Mouse (Mus musculus): ENCODE results near the gene Rnase9. TPM values are rescaled to one million over a fixed set of nuclear protein-coding genes. Genes with fewer than 3 reads are reported as not detected.

The Rnase9 gene
- polyA plus RNA-seq (2016; fragmentation: Nextera tagmentation; extraction: Ambion mirVana) = not detected in 2 replicates

GRCm38 (mm10) chr14:51041769-51042168, at the start of gene Rnase9:
Gene Rnase9, minus strand, starts transcription at chr14:51041869.
- H3K36me3 ChIP-seq = no peaks in the 10 kb centered on the region
- DNase-seq (ENCODE audit: low spot score) = no peak
- H3K9me3 ChIP-seq = no peaks in the 10 kb centered on the region
- no peaks in the 10 kb centered on the region for H3K27me3 ChIP-seq (ENCODE audit: insufficient read depth, poor library complexity, severe bottlenecking)
- 63% methylated on average over 6 of the region's 6 CpGs for WGBS
- H3K27ac ChIP-seq = no peak within 1 kb of the TSS
- H3K4me3 ChIP-seq = no peak within 1 kb of the TSS
- no peaks in the 10 kb centered on the region for H3K4me1 ChIP-seq (replicated peaks)

- DNase-seq (ENCODE audit: low spot score) = peak; percentile 87
- Histone ChIP-seq H3K27me3 (ENCODE audit: insufficient read depth, poor library complexity, severe bottlenecking) (peaks cover 5% of the 10 kb centered on the region; the same call in 1 of the 2 replicates), H3K27ac (peak overlapping the region; percentile 89), H3K36me3 (no peaks in the 10 kb centered on the region), H3K4me3 (peak overlapping the region; percentile 69), H3K9me3 (no peaks in the 10 kb centered on the region), H3K4me1 (replicated peaks) (peaks cover 4% of the 10 kb centered on the region; the same call in 1 of the 2 replicates)
- WGBS = under 1% methylated on average over 27 of the region's 27 CpGs
Measured at GRCm38 (mm10) chr14:51090077-51090781, 48.6 kb upstream of the Rnase9 start.

DNA sequence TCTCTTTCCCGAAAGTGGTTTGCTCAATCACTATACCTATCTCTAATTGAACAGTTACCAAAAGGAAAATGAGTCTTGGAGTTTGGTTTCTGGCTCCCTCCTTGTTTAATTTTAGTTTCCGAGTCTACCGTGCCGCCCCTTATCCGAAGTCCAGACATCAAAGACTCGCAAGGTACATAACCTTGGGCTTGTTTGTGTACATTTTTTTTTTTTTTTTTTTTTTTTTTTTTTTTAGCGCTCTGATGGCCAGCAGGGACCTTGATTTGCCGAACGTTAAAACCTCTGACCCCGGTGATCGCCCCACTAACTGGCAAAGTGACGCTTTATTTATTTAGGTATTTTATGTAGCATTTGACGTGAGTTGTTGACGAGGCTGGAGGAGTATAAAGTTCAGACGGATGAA, 48.0 kb upstream of the Rnase9 start:
- peaks cover 10% of the 10 kb centered on the region for H3K27me3 ChIP-seq (ENCODE audit: insufficient read depth, poor library complexity, severe bottlenecking)
- H3K27ac ChIP-seq = peak overlapping the region; percentile 89
- H3K36me3 ChIP-seq = no peaks in the 10 kb centered on the region
- under 1% methylated on average over 15 of the region's 15 CpGs for WGBS
- no peaks in the 10 kb centered on the region for H3K9me3 ChIP-seq
- H3K4me3 ChIP-seq = peak overlapping the region; percentile 69
- peaks cover 4% of the 10 kb centered on the region; the same call in 1 of the 2 replicates for H3K4me1 ChIP-seq (replicated peaks)
- DNase-seq (ENCODE audit: low spot score) = no peak

- under 1% methylated on average over 34 of the region's 34 CpGs for WGBS
- Histone ChIP-seq H3K36me3 (no peaks in the 10 kb centered on the region), H3K9me3 (no peaks in the 10 kb centered on the region), H3K4me1 (replicated peaks) (peaks cover 5% of the 10 kb centered on the region; the same call in 1 of the 2 replicates), H3K27ac (peak overlapping the region; percentile 89), H3K4me3 (peak overlapping the region; percentile 69), H3K27me3 (ENCODE audit: insufficient read depth, poor library complexity, severe bottlenecking) (peaks cover 15% of the 10 kb centered on the region)
- DNase-seq (ENCODE audit: low spot score) = peak; percentile 96
Measured at GRCm38 (mm10) chr14:51088970-51089673, 47.5 kb upstream of the Rnase9 start.

DNA sequence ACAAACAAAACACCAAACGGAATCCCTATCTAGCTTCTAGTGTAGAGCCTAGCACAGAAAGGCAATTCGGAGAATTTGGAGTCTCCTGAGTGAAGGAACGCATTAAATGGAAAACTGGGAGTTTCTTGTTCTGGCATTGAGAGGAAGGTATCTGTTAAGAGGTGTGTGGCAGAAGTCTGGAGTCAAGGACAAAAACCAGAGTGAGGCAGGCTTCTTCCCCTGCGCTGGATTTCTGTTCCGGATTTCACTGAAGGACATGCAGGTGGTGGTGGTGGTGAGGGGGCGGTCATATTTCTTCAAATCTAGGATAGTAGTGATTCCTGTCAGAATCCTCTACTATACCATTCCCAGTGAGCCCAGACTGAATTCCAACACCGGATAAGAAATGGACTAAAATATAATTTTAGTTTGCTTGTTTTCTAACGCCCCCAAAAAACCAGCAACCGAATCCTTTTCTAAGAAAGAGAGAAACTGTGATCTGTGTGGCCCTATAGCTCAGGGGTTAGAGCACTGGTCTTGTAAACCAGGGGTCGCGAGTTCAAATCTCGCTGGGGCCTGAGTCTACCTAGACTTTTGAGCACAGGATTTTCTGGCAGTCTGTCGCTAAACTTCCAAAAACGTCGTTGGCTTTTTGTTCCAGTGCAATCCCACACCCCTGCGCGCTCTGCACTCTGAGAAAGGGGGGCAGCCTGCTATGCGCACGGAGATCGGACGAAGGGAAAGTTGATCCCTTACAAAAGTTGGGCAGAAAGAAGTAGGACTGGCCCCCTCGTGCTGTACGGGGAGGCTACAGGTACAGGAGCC, 46.7 kb upstream of the Rnase9 start:
- DNase-seq (ENCODE audit: low spot score) = peak; percentile 84
- Histone ChIP-seq H3K27me3 (ENCODE audit: insufficient read depth, poor library complexity, severe bottlenecking) (peaks cover 17% of the 10 kb centered on the region), H3K4me1 (replicated peaks) (peaks cover 12% of the 10 kb centered on the region), H3K4me3 (peak overlapping the region; percentile 69), H3K27ac (peak overlapping the region; percentile 79), H3K36me3 (no peaks in the 10 kb centered on the region), H3K9me3 (no peaks in the 10 kb centered on the region)
- under 1% methylated on average over 23 of the region's 23 CpGs for WGBS

- DNase-seq (ENCODE audit: low spot score) = no peak
- peaks cover 17% of the 10 kb centered on the region for H3K27me3 ChIP-seq (ENCODE audit: insufficient read depth, poor library complexity, severe bottlenecking)
- H3K36me3 ChIP-seq = no peaks in the 10 kb centered on the region
- H3K4me3 ChIP-seq = peak overlapping the region; percentile 69
- H3K27ac ChIP-seq = no peak overlapping the region
- no peaks in the 10 kb centered on the region for H3K9me3 ChIP-seq
- peaks cover 18% of the 10 kb centered on the region for H3K4me1 ChIP-seq (replicated peaks)
- 11% methylated on average over 9 of the region's 9 CpGs for WGBS
Measured at GRCm38 (mm10) chr14:51087762-51088161, 46.1 kb upstream of the Rnase9 start.

- DNase-seq (ENCODE audit: low spot score) = no peak
- no peak overlapping the region for H3K4me3 ChIP-seq
- H3K9me3 ChIP-seq = no peaks in the 10 kb centered on the region
- H3K36me3 ChIP-seq = no peaks in the 10 kb centered on the region
- WGBS = 80% methylated on average over 4 of the region's 4 CpGs
- H3K4me1 ChIP-seq (replicated peaks) = peaks cover 15% of the 10 kb centered on the region
- no peak overlapping the region for H3K27ac ChIP-seq
- peaks cover 12% of the 10 kb centered on the region for H3K27me3 ChIP-seq (ENCODE audit: insufficient read depth, poor library complexity, severe bottlenecking)
Measured at GRCm38 (mm10) chr14:51085911-51086310, 44.2 kb upstream of the Rnase9 start.

DNA sequence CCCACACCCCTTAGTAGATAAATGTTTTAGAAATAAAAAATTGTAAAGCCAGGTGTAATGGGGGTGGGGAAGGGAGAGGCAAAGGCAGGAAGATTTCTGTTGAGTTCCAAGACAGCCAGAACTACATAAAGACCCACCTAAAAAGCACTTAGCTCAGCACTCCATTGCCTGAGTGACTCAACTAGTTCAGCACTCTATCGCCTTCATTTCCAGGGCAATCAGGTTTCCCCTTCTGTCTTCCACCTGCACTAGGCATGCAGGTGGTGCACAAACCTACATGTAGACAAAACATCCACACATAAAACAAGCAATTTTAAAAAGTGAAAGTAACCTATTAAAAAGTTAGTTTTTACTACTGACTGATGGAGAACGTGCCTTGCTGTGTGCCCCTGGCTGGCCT, 43.4 kb upstream of the Rnase9 start:
- DNase-seq (ENCODE audit: low spot score) = no peak
- Histone ChIP-seq H3K4me1 (replicated peaks) (peaks cover 15% of the 10 kb centered on the region), H3K27me3 (ENCODE audit: insufficient read depth, poor library complexity, severe bottlenecking) (peaks cover 16% of the 10 kb centered on the region), H3K4me3 (no peak overlapping the region), H3K9me3 (no peaks in the 10 kb centered on the region), H3K36me3 (no peaks in the 10 kb centered on the region), H3K27ac (no peak overlapping the region)
- 77% methylated on average over 2 of the region's 2 CpGs for WGBS

DNA sequence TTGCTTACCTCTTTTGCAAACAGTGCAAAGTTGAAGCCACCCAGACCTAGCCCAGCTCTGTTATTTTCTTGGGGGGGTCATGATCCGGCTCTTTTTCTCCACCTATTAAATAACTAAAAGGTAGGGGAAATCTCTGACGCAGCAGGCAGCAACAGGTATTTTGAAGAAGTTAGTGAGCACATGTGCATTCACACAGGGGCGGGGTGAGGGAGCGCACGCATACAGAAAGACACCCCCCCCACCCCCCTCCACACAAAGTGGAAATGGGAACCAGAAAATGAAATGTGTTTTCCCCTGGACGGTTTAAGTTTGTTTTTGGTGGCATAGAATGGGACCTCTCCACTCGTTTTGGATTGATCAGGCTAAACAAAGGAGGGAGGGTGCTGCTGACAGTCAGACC, 42.1 kb upstream of the Rnase9 start:
- Histone ChIP-seq H3K27ac (no peak overlapping the region), H3K36me3 (no peaks in the 10 kb centered on the region), H3K27me3 (ENCODE audit: insufficient read depth, poor library complexity, severe bottlenecking) (peaks cover 18% of the 10 kb centered on the region), H3K4me1 (replicated peaks) (peaks cover 15% of the 10 kb centered on the region), H3K4me3 (peak overlapping the region; percentile 68), H3K9me3 (no peaks in the 10 kb centered on the region)
- DNase-seq (ENCODE audit: low spot score) = no peak
- WGBS = 13% methylated on average over 7 of the region's 7 CpGs

- H3K4me1 ChIP-seq (replicated peaks) = peaks cover 15% of the 10 kb centered on the region
- H3K4me3 ChIP-seq = peak overlapping the region; percentile 68
- H3K27me3 ChIP-seq (ENCODE audit: insufficient read depth, poor library complexity, severe bottlenecking) = peaks cover 18% of the 10 kb centered on the region
- H3K36me3 ChIP-seq = no peaks in the 10 kb centered on the region
- H3K9me3 ChIP-seq = no peaks in the 10 kb centered on the region
- 3% methylated on average over 40 of the region's 40 CpGs for WGBS
- DNase-seq (ENCODE audit: low spot score) = peak; percentile 77
- peak overlapping the region; percentile 50; the same call in 1 of the 2 replicates for H3K27ac ChIP-seq
Measured at GRCm38 (mm10) chr14:51082599-51083581, 41.2 kb upstream of the Rnase9 start.

DNA sequence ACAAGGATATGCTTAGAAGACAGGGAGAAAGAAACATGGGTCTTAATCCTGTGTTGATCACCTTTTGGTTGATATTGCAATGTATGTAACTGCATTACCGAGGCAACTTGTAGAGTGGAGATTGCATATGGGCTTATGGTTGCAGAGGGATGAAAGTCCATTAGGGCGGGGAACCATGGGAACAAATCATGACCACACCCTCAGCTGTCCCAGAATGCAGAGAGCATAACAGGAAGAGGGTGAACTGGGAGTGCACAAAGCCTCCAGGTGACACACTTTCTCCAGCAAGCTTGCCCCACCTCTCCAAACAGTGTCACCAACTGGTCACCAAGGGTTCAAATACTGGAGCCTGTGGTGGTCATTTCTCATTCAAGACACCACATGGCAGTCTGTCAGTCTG, 39.4 kb upstream of the Rnase9 start:
- H3K27me3 ChIP-seq (ENCODE audit: insufficient read depth, poor library complexity, severe bottlenecking) = peaks cover 18% of the 10 kb centered on the region
- no peak overlapping the region for H3K4me3 ChIP-seq
- H3K36me3 ChIP-seq = no peaks in the 10 kb centered on the region
- 83% methylated on average over 2 of the region's 2 CpGs for whole genome bisulfite sequencing
- H3K4me1 ChIP-seq (replicated peaks) = peaks cover 15% of the 10 kb centered on the region
- H3K9me3 ChIP-seq = no peaks in the 10 kb centered on the region
- DNase-seq (ENCODE audit: low spot score) = no peak
- no peak overlapping the region for H3K27ac ChIP-seq

- Histone ChIP-seq H3K4me3 (no peak overlapping the region), H3K36me3 (no peaks in the 10 kb centered on the region), H3K9me3 (no peaks in the 10 kb centered on the region), H3K4me1 (replicated peaks) (peaks cover 15% of the 10 kb centered on the region), H3K27ac (no peak overlapping the region), H3K27me3 (ENCODE audit: insufficient read depth, poor library complexity, severe bottlenecking) (peaks cover 9% of the 10 kb centered on the region; the same call in 1 of the 2 replicates)
- 83% methylated on average over 1 of the region's 1 CpGs for WGBS
- no peak for DNase-seq (ENCODE audit: low spot score)
Measured at GRCm38 (mm10) chr14:51079180-51079579, 37.5 kb upstream of the Rnase9 start.
